Mouse (Mus musculus): Measurements from ENCODE around the gene Rpl11.
"Not testable (repeated sequence)": the region's sequence is repeated elsewhere in the genome, so short reads cannot be mapped to it uniquely, and the experiment has no call there.

The Rpl11 gene

DNA sequence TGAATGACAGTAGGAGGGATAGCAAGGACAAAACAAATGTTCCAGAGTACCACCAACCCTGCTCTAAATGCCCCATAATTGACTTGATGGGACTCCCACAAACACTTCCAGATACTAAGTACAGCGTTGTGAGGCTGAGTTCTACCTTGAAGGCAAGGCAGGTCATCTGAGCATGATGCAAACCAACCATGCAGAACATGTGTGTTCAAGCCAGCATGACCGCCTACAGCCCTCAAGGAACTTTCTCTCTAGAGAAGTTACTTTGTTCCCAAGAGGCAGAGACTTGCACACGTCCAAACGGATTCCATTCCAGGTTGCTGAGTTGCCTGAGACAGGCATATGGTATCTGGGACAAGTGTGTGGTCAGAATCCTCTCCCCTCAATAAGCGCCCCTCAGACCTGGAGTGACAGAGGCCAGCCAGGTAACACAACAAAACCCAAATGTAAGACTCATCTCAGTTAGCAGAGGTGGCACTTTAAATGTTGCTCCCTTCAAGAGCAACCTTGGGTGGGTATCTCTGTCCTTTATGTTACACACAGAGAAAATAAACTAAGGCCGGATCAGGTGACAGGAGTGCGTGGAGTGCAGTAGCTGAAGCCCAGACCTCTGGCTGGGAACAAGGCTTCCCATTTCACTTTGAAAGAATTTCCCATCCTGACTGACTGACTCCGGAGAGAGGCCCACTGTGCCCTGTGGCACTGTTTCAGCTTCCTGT is 25.7 kb downstream of the Rpl11 start:
- DNase-seq (ENCODE audit: low spot score), result no peak

DNA sequence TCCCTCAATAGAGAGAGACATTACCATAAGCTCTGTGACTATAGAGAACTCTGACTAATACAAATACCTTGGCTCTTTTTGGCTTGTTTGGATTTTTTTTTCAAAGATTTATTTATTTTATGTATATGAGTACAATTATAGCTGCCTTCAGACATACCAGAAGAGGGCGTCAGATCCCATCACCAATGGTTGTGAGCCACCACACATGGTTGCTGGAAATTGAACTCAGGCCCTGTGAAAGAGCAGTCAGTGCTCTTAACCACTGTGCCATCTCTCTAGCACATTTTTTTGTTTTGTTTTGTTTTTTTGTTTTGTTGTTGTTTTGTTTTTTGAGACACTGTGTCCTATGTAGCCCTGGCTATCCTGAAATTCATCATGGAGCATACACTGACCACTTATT is 27.9 kb downstream of the Rpl11 start:
- DNase-seq (ENCODE audit: low spot score), result no peak

DNA sequence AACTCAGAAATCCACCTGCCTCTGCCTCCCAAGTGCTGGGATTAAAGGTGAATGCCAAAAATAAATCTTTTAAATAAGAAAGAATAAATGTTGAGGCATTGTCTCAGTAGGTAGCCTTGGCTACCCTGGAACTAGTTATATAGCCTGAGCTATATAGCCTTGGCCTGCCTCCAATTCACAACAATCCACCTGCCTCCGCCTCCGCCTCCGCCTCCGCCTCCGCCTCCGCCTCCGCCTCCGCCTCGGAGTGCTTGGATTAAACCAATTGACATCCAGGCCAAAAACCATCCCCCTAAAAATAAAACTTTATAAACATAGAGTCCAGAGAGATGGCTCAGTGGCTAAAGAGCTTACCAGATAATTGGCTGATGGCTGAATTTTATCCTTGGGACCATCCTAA is 30.3 kb downstream of the Rpl11 start:
- DNase-seq (ENCODE audit: low spot score), result no peak

DNA sequence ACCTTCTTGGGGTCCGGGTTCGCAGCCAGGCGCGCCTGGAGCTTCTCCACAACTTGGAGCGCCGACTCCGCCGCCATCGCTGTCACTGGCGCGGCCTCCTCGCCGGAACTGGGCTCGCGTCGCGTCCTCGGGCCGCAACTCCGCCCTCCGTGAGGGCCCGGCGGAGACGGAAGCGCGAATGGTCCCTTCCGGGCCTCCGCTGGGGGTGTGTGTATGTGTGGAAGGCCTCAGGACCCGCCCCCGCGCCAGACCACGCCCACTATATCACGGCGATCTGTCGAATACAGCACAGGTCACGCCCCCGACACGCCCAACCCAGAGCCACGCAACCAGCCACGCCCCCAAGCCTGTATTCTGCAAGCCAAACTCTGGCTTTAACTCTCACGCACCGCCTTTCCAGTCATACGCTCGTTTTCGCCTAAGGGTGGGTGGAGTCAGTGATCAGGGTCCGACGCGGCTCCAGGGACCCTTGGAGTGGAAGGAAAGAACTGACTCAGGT is 31.6 kb downstream of the Rpl11 start, which contains the start of gene Eloa:
Gene Eloa (minus strand): TSS at position 215 of the 499 bp plus-strand sequence.
- peak; percentile 99 for DNase-seq (ENCODE audit: low spot score)

DNA sequence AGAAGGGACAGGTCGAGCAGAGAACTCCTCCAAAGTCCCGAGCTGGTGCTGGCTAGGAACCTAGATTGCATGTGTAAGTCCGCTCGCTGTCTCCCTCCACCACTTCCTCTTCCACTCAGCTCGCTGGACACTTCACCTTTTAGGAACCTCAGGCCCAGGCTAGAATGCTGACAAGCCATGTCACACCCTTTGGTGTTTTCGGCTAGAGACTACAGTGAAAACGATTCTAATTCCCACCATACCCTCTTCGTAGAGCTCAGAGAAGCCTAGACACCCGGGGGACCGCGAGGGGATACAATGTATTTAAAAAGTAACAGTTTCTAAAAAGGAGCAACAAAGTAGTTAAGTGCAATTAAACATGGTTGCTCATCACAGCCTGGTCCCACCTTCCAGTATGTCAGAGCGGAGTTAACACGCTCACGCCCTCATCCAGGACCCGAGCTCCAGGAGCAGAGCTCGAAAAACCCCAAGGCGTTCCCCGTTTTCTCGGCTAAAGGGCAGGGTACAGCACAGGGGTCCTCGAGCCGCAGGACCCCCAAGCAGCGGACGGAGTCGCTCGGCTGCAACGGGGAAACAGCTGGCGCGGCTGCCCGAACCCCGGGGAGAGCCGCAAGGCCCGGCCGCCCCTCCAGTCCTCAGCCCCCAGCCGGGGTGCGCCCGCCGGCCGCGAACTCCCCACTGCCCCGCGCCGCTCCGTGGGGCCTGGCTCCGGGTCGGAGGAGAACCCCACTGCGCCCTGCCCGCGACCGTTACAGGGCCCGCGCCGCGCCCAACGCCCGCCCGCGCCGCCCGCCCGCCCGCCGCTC is 32.3 kb downstream of the Rpl11 start:
- DNase-seq (ENCODE audit: low spot score), result no peak

DNA sequence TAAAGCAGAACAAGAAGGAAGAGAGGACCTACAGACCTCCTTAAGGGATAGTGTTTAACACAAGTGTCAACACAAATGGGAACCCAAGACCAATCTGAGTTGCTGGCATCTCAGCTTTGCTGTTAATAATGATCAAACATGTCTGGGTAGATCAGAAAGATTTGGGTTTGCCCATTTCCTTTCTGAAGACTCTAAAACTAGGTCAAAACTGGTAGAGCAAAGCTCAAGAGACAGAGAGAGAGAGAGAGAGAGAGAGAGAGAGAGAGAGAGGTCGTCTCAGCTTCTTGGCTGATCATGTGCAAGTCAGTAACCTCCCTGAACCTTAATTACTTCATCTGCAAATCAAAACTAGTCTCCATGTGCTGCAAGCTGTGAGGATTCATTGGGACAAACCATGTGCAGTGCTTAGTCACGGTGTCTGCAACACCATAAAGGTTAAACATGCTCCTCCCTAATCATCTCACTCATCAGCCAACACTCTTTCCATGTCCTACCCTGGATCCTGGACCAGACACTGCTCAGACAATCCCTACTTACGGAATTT is 37.1 kb downstream of the Rpl11 start:
- no peak for DNase-seq (ENCODE audit: low spot score)

DNA sequence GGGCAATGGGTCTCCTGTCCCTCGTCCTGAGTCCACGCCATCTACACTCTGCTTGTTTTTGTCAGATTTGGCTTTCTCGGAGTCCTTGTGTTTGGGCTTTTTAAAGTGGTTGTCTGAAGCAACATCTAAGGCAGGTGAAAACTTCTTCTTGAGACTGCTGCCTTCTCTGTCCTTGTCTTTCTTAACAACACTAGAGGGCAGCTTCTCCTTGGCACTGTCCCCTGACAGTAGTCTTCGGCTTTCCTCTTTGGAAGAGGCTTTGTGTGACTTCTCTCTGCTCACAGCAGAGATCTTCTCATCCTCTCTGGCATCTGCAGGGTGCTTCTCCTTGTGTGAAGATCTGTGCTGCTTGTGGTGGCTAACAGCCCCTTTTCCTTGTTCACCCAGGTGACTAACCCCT is 42.6 kb downstream of the Rpl11 start:
- DNase-seq (ENCODE audit: low spot score), result no peak

DNA sequence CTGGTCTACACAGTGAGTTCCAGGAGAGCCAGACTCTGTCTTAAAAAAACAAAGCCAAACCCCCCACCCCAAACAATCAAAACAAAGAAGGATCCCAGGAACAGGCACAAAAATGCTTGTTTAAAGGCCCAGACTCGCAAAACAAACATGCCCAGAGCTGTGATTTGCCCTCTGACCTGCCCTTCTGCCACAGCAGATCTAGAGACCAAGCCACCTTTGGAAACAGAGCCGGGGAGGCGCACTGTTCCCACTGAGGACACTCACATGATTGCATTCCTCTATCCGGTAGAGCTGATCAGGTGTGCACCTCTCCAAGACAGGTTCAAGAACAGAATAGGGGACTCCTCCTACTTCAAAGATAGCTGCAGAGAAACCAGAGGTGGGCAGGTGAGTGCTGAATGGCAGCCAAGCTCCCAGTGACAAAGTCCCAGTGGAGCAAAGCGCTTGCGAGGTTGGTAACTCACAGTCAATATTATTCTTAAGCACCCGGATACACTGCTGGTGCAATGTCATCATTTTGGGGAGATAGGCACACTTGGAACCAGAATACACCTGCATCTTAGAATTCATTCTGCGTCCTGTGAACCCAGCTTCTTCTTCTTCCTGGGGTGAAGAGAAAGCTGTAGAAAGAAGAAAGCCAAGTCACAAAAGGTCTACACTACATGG is 44.3 kb downstream of the Rpl11 start:
- DNase-seq (ENCODE audit: low spot score), result no peak

DNA sequence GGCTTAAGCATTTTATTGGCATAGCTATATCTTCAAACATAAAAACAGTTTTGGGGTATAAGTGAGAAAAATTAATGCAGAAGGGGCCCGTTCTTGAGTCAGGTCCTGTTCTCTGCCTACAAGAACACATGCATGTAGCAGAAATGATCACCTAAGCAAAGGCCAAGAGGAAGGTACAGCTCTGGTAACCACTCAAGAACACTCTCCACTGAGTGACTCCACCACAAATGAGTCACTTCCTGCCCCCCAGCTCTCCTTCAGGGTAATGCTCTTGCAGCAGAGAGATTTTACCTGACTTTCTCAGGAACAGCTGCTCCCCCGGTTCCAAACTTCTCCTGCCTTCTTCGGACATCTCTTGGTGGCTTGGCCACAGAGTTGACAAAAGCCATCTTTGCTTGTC is 46.4 kb downstream of the Rpl11 start:
- no peak for DNase-seq (ENCODE audit: low spot score)

DNA sequence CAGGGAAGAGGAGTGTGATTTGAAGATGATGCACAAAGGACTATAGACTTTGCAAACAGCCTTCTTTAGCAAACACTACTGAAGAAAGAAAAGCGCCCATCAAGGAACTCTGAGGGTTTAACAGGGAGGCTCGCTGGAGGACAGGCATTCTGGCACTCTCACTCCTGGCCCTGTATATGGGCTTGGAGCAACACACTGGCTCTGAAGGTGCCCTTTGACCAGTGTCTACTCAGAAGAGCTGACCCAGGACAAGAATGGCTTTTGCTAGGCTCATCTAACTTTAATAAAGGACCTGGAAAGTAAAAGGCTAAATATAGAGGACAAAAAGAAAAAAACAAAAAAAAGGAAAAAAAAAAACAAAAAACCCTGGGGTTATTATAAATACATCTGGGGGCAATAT is 48.3 kb downstream of the Rpl11 start:
- no peak for DNase-seq (ENCODE audit: low spot score)

DNA sequence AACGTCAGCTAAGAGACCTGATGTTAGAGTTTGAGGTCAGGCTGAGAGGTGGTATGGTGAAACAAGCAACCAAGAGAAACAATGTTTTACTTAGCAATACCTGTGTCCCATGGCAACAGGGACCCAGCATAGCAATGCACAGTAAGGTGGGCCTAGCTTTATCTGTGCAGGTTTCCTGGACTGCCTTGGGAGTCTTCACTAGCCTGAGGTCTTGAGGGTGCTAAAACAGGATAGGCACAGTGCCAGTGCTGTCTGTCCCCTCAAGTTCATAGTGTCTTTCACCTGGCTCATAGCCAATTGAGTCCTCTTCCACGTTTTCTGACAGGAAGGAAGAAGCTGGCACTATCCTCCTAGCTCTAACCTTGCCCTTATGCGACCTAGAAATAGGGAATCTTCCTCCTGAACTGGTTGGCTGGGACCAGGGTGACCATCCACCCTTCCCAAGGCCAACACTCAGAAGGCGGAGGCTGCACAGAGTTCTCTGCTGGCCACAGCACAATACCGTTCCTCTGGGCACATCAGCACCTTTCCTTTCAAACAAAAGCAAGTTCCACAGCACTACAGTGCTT is 49.0 kb downstream of the Rpl11 start:
- no peak for DNase-seq (ENCODE audit: low spot score)

DNA sequence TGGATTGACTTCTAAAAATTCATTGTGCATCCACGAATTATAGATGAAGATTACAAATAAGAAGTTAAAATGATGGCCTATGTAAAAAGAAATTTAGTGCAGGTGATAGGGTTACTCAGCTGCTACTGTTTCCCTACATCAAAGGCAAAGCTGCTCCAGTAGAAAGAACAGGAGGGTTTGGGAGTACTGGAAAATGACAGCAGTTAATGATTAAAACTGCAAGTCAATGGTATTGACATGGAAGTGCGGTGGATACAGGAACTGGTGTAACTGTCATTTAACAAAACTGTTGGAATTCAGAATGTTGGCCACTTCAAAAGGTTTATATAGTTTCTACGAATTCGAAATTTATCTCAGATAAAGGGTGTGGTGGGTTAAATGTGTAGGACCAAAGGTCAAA is 58.1 kb downstream of the Rpl11 start:
- no peak for DNase-seq (ENCODE audit: low spot score)

DNA sequence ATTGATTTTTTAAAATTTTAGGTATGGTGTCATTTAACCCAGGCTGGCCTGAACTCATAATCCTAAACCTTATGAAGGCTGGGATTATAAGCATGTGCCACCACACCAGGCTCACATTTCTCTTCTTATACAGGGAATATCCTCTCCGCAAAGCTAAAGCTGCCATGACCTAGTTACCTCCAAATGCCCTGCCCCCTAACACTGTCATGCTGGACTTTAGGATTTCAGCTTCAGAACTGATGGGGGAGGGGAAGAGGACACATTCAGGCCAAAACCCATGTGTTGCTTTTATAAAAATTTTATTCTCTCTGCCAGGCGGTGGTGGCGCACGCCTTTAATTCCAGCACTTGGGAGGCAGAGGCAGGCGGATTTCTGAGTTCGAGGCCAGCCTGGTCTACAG is 59.3 kb downstream of the Rpl11 start:
- DNase-seq (ENCODE audit: low spot score), result no peak

DNA sequence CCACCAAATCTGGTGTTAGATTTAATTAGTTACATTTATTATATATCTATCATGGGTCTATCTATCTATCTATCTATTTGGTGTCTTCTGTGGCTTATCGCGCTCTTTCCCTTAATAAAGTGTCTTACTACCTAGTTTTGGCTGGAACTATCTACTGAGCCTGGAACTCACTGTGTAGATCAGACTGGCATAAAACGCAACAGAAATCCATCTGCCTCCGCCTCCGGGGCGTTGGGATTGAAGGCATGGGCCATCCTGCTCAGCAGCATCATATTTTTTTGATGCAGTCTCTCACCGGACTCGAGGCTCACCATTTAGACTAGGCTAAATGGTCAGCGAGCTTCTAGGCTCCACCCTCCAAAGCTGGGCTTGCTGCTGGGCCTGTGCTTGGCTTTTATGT is 65.5 kb downstream of the Rpl11 start:
- DNase-seq (ENCODE audit: low spot score), result no peak

DNA sequence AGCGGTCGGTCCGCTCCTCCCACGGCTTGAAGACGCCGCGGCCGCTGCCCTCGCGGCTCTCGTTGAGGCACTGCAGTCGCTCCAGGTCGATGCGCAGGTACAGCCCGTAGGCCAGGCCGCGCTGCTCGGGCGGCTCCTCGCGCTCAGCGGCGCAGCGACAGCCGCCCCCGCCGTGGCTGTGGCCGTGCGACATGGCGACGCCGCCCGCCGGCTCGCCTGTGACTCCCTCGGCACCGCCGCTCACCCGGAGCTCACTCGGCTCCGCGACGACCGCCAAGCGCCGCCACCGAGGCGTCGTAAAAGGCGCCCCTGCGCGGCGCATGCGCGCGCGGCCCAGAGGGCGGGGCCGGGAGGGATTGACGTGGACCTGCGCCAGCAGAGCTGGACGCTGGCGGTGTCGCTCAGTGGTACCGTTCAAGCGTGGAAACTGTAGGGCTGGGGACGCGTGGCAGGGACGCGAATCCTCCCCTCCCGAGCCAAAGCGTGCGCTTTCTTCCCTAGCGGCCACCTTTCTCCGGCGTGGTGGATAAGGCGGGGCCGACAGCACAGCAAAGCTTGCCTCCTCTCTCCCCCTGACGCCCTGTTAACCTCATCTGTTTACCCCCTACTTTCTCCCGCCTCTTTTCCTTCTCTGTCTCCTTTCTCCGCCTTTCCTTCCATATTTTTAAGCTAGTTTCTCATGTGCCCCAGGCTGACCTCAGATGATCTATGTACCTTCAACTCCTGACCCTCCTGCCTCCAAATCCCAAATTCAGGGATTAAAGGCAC is 66.1 kb downstream of the Rpl11 start, which contains the start of gene Pithd1:
Gene Pithd1 (minus strand): TSS at position 322 of the 768 bp plus-strand sequence.
- DNase-seq (ENCODE audit: low spot score), result peak; percentile 89

DNA sequence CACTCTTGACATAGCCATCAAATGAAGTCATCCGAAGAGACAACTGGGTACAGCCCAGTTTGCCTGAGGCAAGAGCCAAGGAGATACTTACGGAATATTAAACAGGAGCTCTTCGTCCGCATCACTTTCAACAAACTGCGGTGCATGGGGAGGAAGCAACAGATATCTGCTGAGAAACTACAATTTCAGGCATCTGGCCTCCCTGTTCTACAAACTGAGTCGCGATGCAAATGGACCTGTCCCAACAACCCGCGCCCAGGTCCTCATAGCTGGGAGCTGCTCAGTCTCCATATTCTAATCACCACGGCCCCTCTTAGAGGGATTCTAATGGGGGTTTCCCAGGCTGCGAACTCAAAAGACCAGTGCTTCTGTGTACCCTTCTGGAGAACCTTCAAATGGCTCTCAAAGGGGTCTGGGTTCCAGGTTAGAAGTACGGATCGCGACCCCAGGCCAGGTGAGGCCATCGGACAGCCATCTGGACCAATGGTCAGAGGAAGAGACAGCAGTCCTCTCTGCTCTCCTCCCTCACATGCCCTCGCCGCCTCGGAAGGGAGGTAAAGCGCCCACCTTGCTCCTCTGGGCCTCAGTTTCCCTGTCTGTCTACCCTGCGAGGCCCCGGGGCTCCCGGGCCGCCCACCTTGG is 66.8 kb downstream of the Rpl11 start:
- no peak for DNase-seq (ENCODE audit: low spot score)

DNA sequence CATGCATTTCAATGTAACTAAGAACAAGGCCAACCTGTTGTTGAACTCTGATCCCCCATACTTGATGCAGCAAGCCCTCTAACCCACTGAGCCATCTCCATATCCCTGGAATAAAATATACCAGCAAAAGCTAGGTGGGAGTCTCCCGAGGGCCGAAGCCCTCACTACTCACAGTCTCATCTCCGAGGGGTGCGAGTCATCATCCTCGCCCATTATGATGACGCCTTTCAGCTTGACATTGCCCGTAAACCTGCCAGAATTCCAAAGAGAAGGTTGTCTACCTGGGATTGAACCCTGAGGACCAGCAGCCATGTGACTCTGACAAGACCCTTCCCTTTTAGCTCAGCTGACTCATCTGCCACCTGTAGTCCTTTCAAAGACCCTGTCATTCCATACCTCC is 67.5 kb downstream of the Rpl11 start:
- DNase-seq (ENCODE audit: low spot score), result no peak

DNA sequence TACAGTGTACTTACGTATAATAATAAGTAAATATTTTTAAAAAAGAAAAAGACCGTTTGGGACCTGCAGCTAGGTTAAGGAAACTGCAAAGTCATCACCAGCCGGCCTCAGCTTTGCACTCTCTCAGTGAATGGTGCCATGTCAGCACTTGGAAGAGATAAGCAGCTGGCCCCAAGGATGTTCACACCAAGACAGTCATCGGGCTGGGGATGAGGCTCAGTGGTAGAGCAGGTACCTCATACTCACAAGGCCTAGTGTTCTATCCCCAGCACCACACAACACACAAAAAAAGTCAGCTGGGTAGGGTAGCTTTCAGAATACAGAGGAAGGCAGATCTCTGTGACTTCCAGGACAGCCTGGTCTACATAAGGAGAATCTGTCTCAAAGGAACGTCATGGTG is 68.0 kb downstream of the Rpl11 start:
- DNase-seq (ENCODE audit: low spot score), result no peak

DNA sequence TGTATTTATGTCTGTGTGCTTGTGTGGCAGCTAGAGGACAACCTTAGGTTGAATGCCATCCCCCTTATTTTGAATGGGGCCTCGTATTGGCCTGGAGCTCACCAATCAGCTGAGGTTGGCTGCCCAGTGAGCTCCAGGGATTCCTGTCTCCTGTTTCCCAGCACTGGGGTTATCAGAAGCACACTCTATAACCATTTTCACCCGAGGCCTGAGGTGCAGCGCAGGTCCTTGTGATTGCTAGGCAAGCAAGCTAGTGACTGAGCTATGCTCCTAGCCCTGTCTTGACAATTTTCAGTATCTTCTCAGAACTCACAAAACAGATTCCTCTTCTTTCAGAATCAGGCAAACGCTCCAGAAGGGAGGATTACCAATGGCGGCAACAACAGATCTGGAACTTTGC is 68.7 kb downstream of the Rpl11 start:
- DNase-seq (ENCODE audit: low spot score), result no peak

DNA sequence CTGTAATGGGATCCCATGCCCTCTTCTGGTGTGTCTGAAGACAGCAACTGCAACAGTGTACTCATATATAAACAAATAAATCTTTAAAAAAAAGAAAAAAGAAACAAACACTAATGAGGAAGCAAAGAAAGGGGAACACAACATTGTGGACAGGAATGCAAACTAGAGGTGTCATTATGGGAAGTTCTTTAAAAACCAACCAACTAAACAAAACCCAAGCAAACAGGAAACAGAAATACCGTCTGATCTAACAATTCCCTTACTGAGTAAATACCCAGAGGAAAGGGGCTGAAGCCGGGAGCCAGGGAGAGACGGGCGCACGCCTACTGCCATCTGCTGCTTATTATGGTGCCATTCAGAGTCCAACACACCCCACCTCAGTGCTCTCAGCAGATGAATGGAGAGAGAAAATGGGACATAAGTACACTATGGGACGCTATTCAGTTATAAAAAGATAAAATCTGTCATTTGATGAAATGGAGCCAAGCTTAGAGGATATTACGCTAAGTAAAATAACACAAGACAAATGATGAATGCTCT is 71.6 kb downstream of the Rpl11 start:
- no peak for DNase-seq (ENCODE audit: low spot score)

DNA sequence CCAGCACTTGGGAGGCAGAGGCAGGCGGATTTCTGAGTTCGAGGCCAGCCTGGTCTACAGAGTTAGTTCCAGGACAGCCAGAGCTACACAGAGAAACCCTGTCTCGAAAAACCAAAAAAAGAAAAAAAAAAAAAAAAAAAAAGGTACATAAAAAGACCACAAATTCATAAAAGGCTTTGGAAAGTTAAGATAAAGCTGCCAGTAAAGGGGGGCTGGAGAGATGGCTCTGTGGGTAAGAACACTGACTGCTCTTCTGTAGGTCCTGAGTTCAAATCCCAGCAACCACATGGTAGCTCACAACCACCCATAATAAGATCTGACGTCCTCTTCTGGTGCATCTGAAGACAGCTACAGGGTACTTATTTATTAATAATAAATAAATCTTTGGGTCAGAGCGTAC is 73.0 kb downstream of the Rpl11 start:
- not testable (repeated sequence) for DNase-seq (ENCODE audit: low spot score)
